Mouse (Mus musculus) midbrain, embryonic 13.5 days (tissue): ENCODE results near the gene As3mt. TPM values are rescaled to one million over a fixed set of nuclear protein-coding genes. Genes with fewer than 3 reads are reported as not detected.
"Not testable (repeated sequence)": the region's sequence is repeated elsewhere in the genome, so short reads cannot be mapped to it uniquely, and the experiment has no call there.

ENCODE experiments used
- ATAC-seq: fragments of 200-750 bp; cut with Nextera tagmentation; 2 replicates; pipeline ENCODE4 v1.8.0; 2017; ENCODE audit warnings: mild to moderate bottlenecking, moderate TSS enrichment, moderate library complexity
- H3K27ac ChIP-seq: fragments of 300-500 bp; sonication (generic); 2 replicates; pipeline ENCODE4 v1.5.1; 2015; ENCODE audit warnings: inconsistent platforms, mild to moderate bottlenecking, moderate library complexity
- H3K27me3 ChIP-seq: fragments of 300-500 bp; sonication (generic); 2 replicates; pipeline ENCODE4 v1.6.1; 2015; ENCODE audit warnings: mild to moderate bottlenecking, inconsistent platforms
- H3K36me3 ChIP-seq: fragments of 300-500 bp; sonication (generic); 2 replicates; pipeline ENCODE4 v1.6.1; 2015; ENCODE audit warnings: mild to moderate bottlenecking, inconsistent platforms
- H3K4me1 ChIP-seq: fragments of 300-500 bp; sonication (generic); replicated peaks from 2 replicates; pipeline ENCODE4 v1.6.1; 2015; ENCODE audit warnings: inconsistent platforms
- H3K4me2 ChIP-seq: fragments of 300-500 bp; sonication (generic); replicated peaks from 2 replicates; pipeline ENCODE4 v1.6.1; 2015; ENCODE audit warnings: moderate library complexity, mild to moderate bottlenecking, inconsistent platforms
- H3K4me3 ChIP-seq: fragments of 300-500 bp; sonication (generic); replicated peaks from 2 replicates; pipeline ENCODE4 v1.5.1; 2015; ENCODE audit warnings: mild to moderate bottlenecking, inconsistent platforms
- H3K9ac ChIP-seq: fragments of 300-500 bp; sonication (generic); replicated peaks from 2 replicates; pipeline ENCODE4 v1.6.1; 2015; ENCODE audit warnings: mild to moderate bottlenecking, inconsistent platforms
- H3K9me3 ChIP-seq: fragments of 300-500 bp; sonication (generic); 2 replicates; pipeline ENCODE4 v1.6.1; 2016; ENCODE audit warnings: mild to moderate bottlenecking, inconsistent platforms
- WGBS: fragments of 180-500 bp; shearing (Covaris S2); methylation state at CpG from one replicate; pipeline ENCODE4 v1.1.7; 2015; 5-methylcytosine and 5-hydroxymethylcytosine counted together
- polyA plus RNA-seq: library from polyadenylated mRNA; unstranded; fragments of >200 nt; fragmentation: Nextera tagmentation; extraction: Ambion mirVana; gene quantifications from 2 replicates; pipeline ENCODE4 v1.2.1, GENCODE M21; 2015

The As3mt gene
- polyA plus RNA-seq, 1 experiment from 2014 or later: 32.6 TPM

DNA sequence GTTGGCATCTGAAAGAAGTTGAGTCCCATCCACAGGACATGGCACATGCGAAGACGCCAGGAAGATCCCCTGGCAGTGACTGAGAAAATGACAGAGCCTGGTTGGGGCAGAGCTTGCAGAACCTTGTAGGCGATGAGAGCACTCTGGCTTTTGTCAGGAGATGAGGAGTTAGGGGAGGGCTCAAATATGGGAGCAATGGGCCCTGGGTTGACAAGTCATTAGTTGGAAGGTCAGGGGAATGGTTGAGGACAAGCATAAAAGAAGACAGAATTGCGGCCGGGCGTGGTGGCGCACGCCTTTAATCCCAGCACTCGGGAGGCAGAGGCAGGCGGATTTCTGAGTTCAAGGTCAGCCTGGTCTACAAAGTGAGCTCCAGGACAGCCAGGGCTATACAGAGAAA lies 52.7 kb downstream of the As3mt start:
- H3K9ac ChIP-seq, H3K4me2 ChIP-seq, ATAC-seq, H3K27ac ChIP-seq, H3K4me3 ChIP-seq, H3K36me3 ChIP-seq, H3K9me3 ChIP-seq: not testable (repeated sequence)
- peaks cover 28% of the 10 kb centered on the region for H3K27me3 ChIP-seq
- H3K4me1 ChIP-seq: peaks cover 27% of the 10 kb centered on the region
- 90% methylated on average over 10 of the region's 10 CpGs for WGBS

DNA sequence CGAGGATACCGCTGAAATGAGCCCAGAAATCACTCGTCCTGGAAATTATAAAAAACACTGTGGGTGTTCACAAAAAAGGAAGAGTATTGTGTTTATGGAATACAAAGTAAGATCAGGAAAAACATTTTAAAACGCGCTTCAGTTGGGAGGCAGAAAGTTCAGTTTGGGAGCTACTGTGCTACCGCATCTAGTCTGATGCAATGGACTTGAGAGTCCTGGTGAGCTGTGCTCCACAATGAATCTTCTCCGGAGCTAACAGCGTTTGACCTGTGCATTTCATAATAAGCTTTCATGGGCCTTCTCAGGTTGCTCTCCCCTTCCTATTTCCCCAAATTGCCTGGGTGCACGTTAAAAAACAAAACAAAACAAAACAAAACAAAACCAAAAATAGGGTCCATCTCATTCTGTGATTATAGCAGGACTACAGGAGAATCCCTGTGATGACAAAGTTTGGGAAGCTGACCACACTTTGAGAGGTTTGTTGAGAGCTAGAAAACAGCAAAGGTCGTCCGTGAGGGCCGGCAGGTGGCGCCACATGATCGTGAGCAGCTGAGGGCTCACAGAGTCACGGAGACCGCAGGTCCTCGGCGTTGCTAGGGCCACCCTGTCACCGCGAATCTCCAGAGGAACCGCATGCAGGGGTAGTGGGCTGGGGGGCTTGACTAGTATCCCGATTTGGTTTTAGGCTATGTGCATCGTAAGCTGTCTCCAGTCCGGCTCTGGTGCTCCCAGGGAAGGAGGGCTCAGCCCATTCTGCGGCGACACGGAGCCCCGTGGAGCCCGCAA lies 53.3 kb downstream of the As3mt start:
- peaks cover 28% of the 10 kb centered on the region for H3K27me3 ChIP-seq
- H3K9me3 ChIP-seq: no peaks in the 10 kb centered on the region
- peak overlapping the region; percentile 86 for H3K4me2 ChIP-seq
- no peak overlapping the region for H3K9ac ChIP-seq
- no peaks in the 10 kb centered on the region for H3K36me3 ChIP-seq
- H3K27ac ChIP-seq: peak overlapping the region; percentile 75
- 17% methylated on average over 29 of the region's 29 CpGs for whole genome bisulfite sequencing
- ATAC-seq: peak; percentile 78
- peak overlapping the region; percentile 86 for H3K4me3 ChIP-seq
- peaks cover 32% of the 10 kb centered on the region for H3K4me1 ChIP-seq

DNA sequence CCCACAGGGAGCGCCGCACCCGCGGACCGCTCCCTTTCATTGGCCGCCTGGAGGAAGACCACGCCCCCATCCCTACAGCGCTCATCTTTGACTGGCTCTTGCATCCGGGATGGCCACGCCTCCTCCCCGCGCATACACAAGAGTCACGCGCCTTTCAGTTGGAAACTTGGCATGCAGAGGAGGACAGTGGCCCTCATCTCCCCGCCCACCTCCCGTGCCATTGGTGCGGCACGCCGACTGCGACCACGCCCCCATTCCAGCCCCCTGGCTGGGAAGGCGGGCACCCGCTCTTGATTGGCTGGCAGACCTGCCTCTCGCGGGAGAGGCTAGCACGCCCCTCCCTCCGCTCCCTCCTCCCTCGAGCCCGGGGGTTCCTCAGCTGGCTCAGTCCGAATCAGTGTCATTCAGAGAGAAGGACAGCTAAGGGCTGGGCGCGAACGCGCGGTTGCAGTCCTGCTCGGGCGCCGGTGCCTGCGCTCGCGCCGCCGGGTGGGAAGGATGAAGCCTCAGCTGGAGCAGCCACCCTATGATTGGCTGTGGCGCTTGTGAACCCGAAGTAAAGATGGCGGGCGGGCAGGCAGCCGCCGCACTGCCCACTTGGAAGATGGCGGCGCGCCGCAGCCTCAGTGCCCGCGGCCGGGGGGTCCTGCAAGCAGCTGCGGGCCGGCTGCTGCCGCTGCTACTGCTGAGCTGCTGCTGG lies 54.1 kb downstream of the As3mt start, which contains the start of gene Cnnm2:
Cnnm2 (plus strand) TSS at position 350 of the 700 bp plus-strand sequence.
- peak; percentile 97 for ATAC-seq
- Histone ChIP-seq H3K9me3 (no peaks in the 10 kb centered on the region), H3K4me2 (peak within 1 kb of the TSS; percentile 86), H3K9ac (peak within 1 kb of the TSS; percentile 80), H3K27ac (peak within 1 kb of the TSS; percentile 95), H3K4me1 (peaks cover 37% of the 10 kb centered on the region), H3K4me3 (peak within 1 kb of the TSS; percentile 86), H3K36me3 (no peaks in the 10 kb centered on the region), H3K27me3 (peaks cover 28% of the 10 kb centered on the region)
- WGBS: under 1% methylated on average over 57 of the region's 59 CpGs

DNA sequence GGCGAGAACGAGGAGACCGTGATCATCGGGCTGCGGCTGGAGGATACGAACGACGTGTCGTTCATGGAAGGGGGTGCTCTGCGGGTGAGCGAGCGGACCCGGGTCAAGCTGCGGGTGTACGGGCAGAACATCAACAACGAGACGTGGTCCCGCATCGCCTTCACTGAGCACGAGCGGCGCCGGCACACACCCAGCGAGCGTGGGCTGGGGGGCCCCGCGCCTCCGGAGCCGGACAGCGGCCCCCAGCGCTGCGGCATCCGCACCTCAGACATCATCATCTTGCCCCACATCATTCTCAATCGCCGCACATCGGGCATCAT lies 54.7 kb downstream of the As3mt start:
- Histone ChIP-seq H3K4me1 (peaks cover 40% of the 10 kb centered on the region), H3K36me3 (no peaks in the 10 kb centered on the region), H3K4me2 (peak overlapping the region; percentile 86), H3K4me3 (peak overlapping the region; percentile 86), H3K9me3 (no peaks in the 10 kb centered on the region), H3K27me3 (peaks cover 28% of the 10 kb centered on the region), H3K27ac (peak overlapping the region; percentile 95), H3K9ac (peak overlapping the region; percentile 80)
- under 1% methylated on average over 36 of the region's 36 CpGs for WGBS
- no peak for ATAC-seq

DNA sequence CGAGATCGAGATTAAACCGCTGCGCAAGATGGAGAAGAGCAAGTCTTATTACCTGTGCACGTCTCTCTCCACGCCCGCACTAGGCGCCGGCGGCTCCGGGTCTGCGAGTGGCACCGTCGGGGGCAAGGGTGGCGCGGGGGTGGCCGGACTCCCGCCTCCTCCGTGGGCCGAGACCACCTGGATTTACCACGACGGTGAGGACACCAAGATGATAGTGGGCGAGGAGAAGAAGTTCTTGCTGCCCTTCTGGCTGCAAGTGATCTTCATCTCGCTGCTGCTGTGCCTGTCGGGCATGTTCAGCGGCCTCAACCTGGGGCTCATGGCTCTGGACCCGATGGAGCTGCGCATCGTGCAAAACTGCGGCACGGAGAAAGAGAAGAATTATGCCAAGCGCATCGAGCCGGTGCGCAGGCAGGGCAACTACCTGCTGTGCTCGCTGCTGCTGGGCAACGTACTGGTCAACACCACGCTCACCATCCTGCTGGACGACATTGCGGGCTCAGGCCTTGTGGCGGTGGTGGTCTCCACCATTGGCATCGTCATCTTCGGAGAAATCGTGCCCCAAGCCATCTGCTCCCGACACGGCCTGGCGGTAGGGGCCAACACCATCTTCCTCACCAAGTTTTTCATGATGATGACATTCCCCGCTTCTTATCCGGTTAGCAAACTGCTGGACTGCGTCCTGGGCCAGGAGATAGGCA lies 55.2 kb downstream of the As3mt start:
- Histone ChIP-seq H3K4me1 (peaks cover 40% of the 10 kb centered on the region), H3K9me3 (no peaks in the 10 kb centered on the region), H3K9ac (peak overlapping the region; percentile 80), H3K27ac (peak overlapping the region; percentile 95), H3K36me3 (no peaks in the 10 kb centered on the region), H3K4me3 (peak overlapping the region; percentile 86), H3K27me3 (peaks cover 28% of the 10 kb centered on the region), H3K4me2 (peak overlapping the region; percentile 86)
- ATAC-seq: no peak
- under 1% methylated on average over 50 of the region's 50 CpGs for WGBS

DNA sequence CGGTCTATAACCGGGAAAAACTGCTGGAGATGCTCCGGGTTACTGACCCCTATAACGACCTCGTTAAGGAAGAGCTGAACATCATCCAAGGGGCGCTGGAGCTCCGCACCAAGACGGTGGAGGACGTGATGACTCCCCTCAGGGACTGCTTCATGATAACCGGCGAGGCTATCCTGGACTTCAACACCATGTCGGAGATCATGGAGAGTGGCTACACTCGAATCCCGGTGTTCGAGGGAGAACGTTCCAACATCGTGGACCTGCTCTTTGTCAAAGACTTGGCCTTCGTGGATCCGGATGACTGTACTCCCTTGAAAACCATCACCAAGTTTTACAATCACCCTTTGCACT lies 55.7 kb downstream of the As3mt start:
- no peak overlapping the region for H3K27ac ChIP-seq
- peaks cover 28% of the 10 kb centered on the region for H3K27me3 ChIP-seq
- H3K4me1 ChIP-seq: peaks cover 40% of the 10 kb centered on the region
- no peaks in the 10 kb centered on the region for H3K9me3 ChIP-seq
- H3K36me3 ChIP-seq: no peaks in the 10 kb centered on the region
- no peak for ATAC-seq
- peak overlapping the region; percentile 86 for H3K4me2 ChIP-seq
- WGBS: under 1% methylated on average over 19 of the region's 19 CpGs
- peak overlapping the region; percentile 80 for H3K9ac ChIP-seq
- peak overlapping the region; percentile 86 for H3K4me3 ChIP-seq

DNA sequence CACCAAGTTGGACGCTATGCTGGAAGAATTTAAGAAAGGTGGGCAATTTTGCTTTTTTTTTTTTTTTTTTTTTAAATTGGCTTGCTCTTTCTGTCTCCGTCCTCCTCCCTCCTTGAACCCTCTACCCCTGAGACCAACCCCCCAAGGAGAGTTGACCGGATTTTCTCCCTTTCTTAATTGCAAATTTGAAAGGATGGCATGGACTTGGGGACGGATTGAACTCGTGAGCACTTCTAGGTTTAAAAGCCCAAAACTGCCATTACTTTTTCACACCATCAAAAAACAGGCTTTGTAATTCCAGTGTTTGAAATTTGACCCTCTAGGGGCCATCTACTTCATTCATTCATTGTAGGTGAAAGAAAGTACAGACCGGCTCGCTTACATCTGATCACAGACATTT lies 56.1 kb downstream of the As3mt start:
- H3K9ac ChIP-seq: no peak overlapping the region
- H3K36me3 ChIP-seq: no peaks in the 10 kb centered on the region
- no peak for ATAC-seq
- H3K4me3 ChIP-seq: peak overlapping the region; percentile 86
- 10% methylated on average over 7 of the region's 7 CpGs for WGBS
- H3K27me3 ChIP-seq: peaks cover 28% of the 10 kb centered on the region
- peaks cover 40% of the 10 kb centered on the region for H3K4me1 ChIP-seq
- H3K27ac ChIP-seq: no peak overlapping the region
- H3K9me3 ChIP-seq: no peaks in the 10 kb centered on the region
- peak overlapping the region; percentile 86 for H3K4me2 ChIP-seq

DNA sequence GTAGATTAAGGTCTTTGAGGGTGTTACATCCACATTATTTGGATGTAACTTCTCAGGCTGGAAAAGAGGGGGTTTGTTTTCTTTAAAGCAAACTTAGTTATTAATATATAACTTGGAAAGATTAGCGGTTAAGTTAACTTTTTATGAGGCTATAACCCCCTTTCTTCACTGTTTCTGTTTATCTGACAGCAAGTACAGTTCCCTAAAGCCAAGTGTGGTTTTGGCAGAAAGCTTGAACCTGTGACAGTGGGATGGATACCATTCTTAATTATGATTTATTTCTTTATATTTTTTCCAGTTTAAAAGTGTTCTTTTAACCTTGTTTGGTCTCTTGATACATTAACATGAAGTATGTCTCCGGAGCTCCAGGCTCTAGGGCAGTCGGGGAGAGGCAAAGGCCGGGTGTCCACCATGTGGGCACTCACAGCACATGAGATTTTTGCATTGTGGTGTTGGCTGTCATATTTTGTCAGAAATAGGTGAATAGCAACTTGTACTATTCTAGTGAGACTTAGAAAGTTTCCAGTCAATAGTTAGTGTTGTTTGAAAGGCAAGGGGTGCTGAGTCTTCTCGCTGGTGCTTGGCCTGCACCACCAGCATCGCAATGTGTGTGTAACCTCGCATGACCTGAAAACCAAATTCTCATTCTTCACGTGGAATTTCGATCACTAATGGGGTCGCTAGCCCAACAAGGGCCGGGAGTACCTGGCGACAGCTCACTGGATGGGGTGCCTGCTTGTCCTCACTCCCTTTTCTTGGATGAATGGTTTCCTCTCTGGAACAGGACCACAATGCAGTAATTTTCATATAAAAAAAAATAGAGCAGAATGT lies 56.9 kb downstream of the As3mt start:
- Histone ChIP-seq H3K27ac (no peak overlapping the region), H3K9ac (peak overlapping the region; percentile 39; the same call in 1 of the 2 replicates), H3K9me3 (no peaks in the 10 kb centered on the region), H3K4me1 (peaks cover 40% of the 10 kb centered on the region), H3K36me3 (no peaks in the 10 kb centered on the region), H3K27me3 (peaks cover 21% of the 10 kb centered on the region), H3K4me2 (peak overlapping the region; percentile 86), H3K4me3 (peak overlapping the region; percentile 86)
- 52% methylated on average over 12 of the region's 12 CpGs for whole genome bisulfite sequencing
- no peak for ATAC-seq

DNA sequence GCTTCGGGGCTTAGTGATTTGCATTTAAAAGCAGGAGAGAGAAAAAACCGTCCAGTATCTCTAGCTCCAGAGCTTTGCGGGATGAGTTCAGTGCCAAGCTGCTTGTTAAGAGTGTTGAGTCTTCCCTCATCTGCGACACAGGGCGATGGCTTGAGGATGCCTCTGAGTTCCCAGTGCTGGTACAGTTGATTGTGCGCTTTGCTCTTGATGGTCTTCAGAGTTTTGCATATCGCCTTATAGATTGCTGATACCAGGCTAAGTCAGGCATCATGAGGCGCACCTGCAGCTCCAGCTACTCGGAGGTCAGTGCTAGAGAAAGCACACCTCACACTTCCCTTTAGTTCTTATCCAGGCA lies 57.5 kb downstream of the As3mt start:
- Histone ChIP-seq H3K4me2 (peak overlapping the region; percentile 86), H3K9me3 (no peaks in the 10 kb centered on the region), H3K4me1 (peaks cover 40% of the 10 kb centered on the region), H3K4me3 (peak overlapping the region; percentile 86), H3K27me3 (peaks cover 18% of the 10 kb centered on the region), H3K27ac (no peak overlapping the region), H3K9ac (peak overlapping the region; percentile 39), H3K36me3 (no peaks in the 10 kb centered on the region)
- no peak for ATAC-seq
- WGBS: 46% methylated on average over 9 of the region's 9 CpGs

DNA sequence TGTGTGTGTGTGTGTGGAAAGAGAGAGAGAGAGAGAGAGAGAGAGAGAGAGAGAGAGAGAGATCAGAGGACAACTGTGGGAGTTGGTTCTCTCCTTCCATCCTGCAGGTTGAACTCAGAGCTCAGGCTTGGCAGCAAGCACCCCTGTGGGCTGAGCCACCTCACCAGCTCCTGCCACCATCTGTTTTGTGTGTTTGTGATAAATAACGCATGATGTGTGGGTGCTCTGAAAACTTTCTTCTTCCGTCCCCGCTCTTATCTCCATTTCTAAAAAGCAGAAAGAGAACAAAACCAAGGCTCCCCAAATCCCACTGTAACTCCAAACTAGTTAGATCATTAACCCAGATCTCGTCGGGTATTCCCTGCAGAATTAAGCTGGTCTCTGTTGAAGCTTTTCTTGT lies 58.9 kb downstream of the As3mt start:
- H3K27ac ChIP-seq: no peak overlapping the region
- H3K36me3 ChIP-seq: no peaks in the 10 kb centered on the region
- WGBS: 72% methylated on average over 5 of the region's 5 CpGs
- no peak overlapping the region; the same call in 1 of the 2 replicates for H3K9ac ChIP-seq
- H3K4me3 ChIP-seq: no peak overlapping the region
- no peaks in the 10 kb centered on the region for H3K9me3 ChIP-seq
- peaks cover 18% of the 10 kb centered on the region for H3K27me3 ChIP-seq
- peak overlapping the region; percentile 27 for H3K4me2 ChIP-seq
- peaks cover 40% of the 10 kb centered on the region for H3K4me1 ChIP-seq
- ATAC-seq: no peak

DNA sequence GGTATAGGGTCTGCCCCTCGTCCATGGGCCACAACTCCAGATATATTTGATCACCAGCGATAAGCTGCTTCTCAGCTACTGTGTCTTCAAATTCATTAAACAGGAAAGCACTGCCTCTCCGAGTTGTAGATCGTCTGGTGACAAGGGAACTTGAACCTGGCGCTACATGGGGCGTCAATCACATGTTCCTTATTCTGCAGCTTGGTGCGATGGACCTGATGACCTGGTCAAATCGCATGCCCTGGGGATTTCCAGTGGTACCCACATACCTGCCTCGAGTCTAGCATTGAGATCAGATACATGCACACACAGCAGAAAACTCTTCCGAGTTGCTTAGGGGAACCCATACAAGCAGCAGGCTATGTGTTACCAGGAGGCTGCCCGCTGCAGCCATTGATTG lies 62.5 kb downstream of the As3mt start:
- Histone ChIP-seq H3K9ac (no peak overlapping the region), H3K9me3 (no peaks in the 10 kb centered on the region), H3K36me3 (no peaks in the 10 kb centered on the region), H3K4me3 (no peak overlapping the region), H3K4me2 (no peak overlapping the region), H3K4me1 (peaks cover 16% of the 10 kb centered on the region), H3K27me3 (no peaks in the 10 kb centered on the region), H3K27ac (no peak overlapping the region)
- 89% methylated on average over 11 of the region's 11 CpGs for WGBS
- ATAC-seq: no peak
